Mouse (Mus musculus): ENCODE measurements around the gene Eml4.
A peak's percentile ranks its signal among the peaks of the same experiment; 100 is the strongest.

DNA sequence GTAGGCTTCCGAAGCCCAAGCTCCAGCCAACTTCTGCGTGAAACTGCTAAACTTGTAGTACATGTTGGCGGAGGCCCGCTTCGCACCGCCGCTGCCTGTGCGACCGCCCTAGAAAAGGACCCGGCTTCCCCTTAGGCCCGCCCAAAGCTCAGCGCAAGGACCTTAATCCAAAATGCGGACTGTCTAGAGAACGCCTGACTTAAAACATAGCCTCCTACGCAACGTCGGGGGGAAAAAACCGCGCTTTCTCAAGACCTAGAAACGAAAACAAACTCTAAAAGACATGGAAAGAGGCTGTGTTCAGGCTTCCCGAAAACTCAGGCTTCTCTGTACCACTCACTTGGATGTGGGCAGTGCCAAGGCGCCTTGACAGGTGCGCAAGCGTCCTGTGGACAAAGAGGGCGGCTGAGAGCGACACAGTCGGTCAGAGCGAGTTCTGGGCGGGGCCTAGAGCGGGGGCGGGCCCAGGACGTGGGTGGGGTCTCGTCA, 163.5 kb downstream of the Eml4 start:
- peak; percentile 66 for TF ChIP-seq POLR2A (IDR thresholded peaks at IDR 0.05; ENCODE audit: control insufficient read depth, low read depth, low read length)
- no peak for TF ChIP-seq CTCF (IDR thresholded peaks at IDR 0.05; ENCODE audit: control insufficient read depth, insufficient read depth, insufficient replicate concordance, low read depth, low read length)

All from testis, adult 2 months (tissue).